Mouse (Mus musculus) liver, embryonic 14.5 days (tissue): ENCODE results near the gene Hist2h3b. TPM values are rescaled to one million over a fixed set of nuclear protein-coding genes. Genes with fewer than 3 reads are reported as not detected.
"Not testable (repeated sequence)": the region's sequence is repeated elsewhere in the genome, so short reads cannot be mapped to it uniquely, and the experiment has no call there.

Experiments
- ATAC-seq: fragments of 200-750 bp; cut with Nextera tagmentation; 2 replicates; pipeline ENCODE4 v1.8.0; 2017; ENCODE audit warnings: moderate number of reproducible peaks, mild to moderate bottlenecking, moderate library complexity; ENCODE audit not compliant: insufficient read depth
- DNase-seq, 3 experiments: peaks; one replicate each; pipeline ENCODE4 v3.0.0-alpha.2; 2012 to 2013; ENCODE audit warnings: low read depth in 3 of 3, low spot score in 3 of 3
- H3K27ac ChIP-seq: fragments of 300-500 bp; sonication (generic); 2 replicates; pipeline ENCODE4 v1.5.1; 2014; ENCODE audit warnings: moderate library complexity, mild to moderate bottlenecking, control low read depth, inconsistent platforms
- H3K27me3 ChIP-seq: fragments of 300-500 bp; sonication (generic); 2 replicates; pipeline ENCODE4 v1.6.1; 2014; ENCODE audit warnings: mild to moderate bottlenecking, low read length, moderate library complexity; ENCODE audit not compliant: control insufficient read depth, insufficient read depth
- H3K36me3 ChIP-seq: fragments of 300-500 bp; sonication (generic); replicated peaks from 2 replicates; pipeline ENCODE4 v1.6.1; 2014; ENCODE audit warnings: low read depth; ENCODE audit not compliant: control insufficient read depth, insufficient read depth
- H3K4me1 ChIP-seq, 2 experiments: fragments of 200-500 bp in 1 of 2; fragments of 300-500 bp in 1 of 2; sonication (generic) in 1 of 2; replicated peaks; 2 replicates each; pipeline ENCODE4 v1.6.1; 2012 to 2014; ENCODE audit warnings: antibody characterized with exemption in 1 of 2, inconsistent platforms in 1 of 2, low read length in 1 of 2; ENCODE audit not compliant: control insufficient read depth in 2 of 2, insufficient read depth in 2 of 2
- H3K4me2 ChIP-seq: fragments of 300-500 bp; sonication (generic); 2 replicates; pipeline ENCODE4 v1.6.1; 2014; ENCODE audit warnings: low read depth, mild to moderate bottlenecking, control low read depth, moderate library complexity
- H3K4me3 ChIP-seq, 2 experiments: fragments of 200-500 bp in 1 of 2; fragments of 300-500 bp in 1 of 2; sonication (generic) in 1 of 2; 2 replicates each; pipeline ENCODE4 v1.5.1; 2012 to 2014; ENCODE audit warnings: low read depth in 2 of 2, low read length in 2 of 2, mild to moderate bottlenecking in 2 of 2, control low read depth in 1 of 2, inconsistent platforms in 1 of 2, moderate library complexity in 1 of 2; ENCODE audit not compliant: insufficient read depth in 1 of 2
- H3K9ac ChIP-seq: fragments of 300-500 bp; sonication (generic); replicated peaks from 2 replicates; pipeline ENCODE4 v1.6.1; 2014; ENCODE audit warnings: mild to moderate bottlenecking, control low read depth, moderate library complexity
- H3K9me3 ChIP-seq: fragments of 300-500 bp; sonication (generic); 2 replicates; pipeline ENCODE4 v1.6.1; 2016; ENCODE audit warnings: low read length, mixed read lengths; ENCODE audit not compliant: control insufficient read depth
- CTCF ChIP-seq: IDR thresholded peaks from 2 replicates; pipeline ENCODE4 v1.5.1; 2016; ENCODE audit warnings: antibody characterized with exemption, low read depth, control low read depth
- EP300 ChIP-seq: IDR thresholded peaks from 2 replicates; pipeline ENCODE4 v1.6.1; 2016; ENCODE audit warnings: antibody characterized with exemption, low read depth
- WGBS: fragments of 180-500 bp; shearing (Covaris S2); extraction: QIAGEN DNeasy Blood & Tissue Kit; methylation state at CpG from one replicate; pipeline ENCODE4 v1.1.7; 2014; ENCODE audit not compliant: insufficient replicate concordance; 5-methylcytosine and 5-hydroxymethylcytosine counted together
- polyA plus RNA-seq, 2 experiments: library from polyadenylated mRNA; depleted of rRNA in 1 of 2; stranded (reverse) in 1 of 2; unstranded in 1 of 2; fragments of >200 nt; fragmentation: Nextera tagmentation in 1 of 2; extraction: Ambion mirVana in 1 of 2; gene quantifications; 2 replicates each; pipeline versions ENCODE4 v1.2.1 to v1.2.3; 2012 to 2014

Gene Hist2h3b
- polyA plus RNA-seq (2012; rRNA removed) (68.0 and 127 TPM in 2 replicates), polyA plus RNA-seq (2014; fragmentation: Nextera tagmentation; extraction: Ambion mirVana) (91.2 and 100 TPM in 2 replicates)

DNA sequence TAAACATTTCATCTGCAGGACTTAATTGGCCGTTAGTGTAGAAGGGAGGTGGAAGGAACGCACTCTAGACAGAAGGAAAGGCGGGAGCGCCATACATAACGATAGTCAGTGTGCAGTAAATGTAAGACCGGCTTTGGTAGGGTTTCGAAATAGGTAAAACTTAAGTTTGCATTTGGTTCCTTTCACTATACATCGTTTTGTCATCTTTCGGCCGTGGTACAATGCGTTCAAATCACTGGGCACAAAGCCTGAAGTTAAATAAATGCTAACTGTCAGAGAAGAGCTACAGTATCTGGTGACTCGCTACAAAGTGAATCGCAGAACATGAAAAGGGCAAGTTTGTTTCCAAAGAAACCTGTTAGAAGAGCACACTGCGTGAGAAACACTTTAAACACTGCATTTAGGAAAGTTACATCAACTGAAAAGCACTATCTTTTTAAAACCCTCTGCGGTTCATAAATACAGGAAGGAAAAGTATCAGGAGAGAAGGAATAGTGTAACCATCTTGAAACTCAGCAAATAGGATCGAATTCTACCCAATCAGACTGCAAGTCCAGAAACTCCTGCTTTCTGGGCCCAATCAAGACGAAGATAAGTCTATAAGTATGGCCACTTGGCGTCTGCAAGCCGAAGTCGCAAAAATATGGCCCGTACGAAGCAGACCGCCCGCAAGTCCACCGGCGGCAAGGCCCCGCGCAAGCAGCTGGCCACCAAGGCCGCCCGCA, at the start of gene Hist2h3b:
Gene Hist2h3b (plus strand): TSS at position 604 of the 725 bp plus-strand sequence.
- Histone ChIP-seq H3K27ac (peak within 1 kb of the TSS; percentile 97), H3K4me2 (peak within 1 kb of the TSS; percentile 82), H3K4me1 (peaks cover 29 to 35% of the 10 kb centered on the region in 2 experiments), H3K4me3 (peak within 1 kb of the TSS; percentile 63), H3K9ac (peak within 1 kb of the TSS; percentile 97), H3K36me3 (no peaks in the 10 kb centered on the region), H3K27me3 (no peaks in the 10 kb centered on the region), H3K9me3 (no peaks in the 10 kb centered on the region)
- peak; percentile 80 to 85 (median 82) for DNase-seq
- ATAC-seq = peak; percentile 45
- TF ChIP-seq EP300 (peak; percentile 64), CTCF (no peak)
- 22% methylated on average over 29 of the region's 30 CpGs for WGBS

DNA sequence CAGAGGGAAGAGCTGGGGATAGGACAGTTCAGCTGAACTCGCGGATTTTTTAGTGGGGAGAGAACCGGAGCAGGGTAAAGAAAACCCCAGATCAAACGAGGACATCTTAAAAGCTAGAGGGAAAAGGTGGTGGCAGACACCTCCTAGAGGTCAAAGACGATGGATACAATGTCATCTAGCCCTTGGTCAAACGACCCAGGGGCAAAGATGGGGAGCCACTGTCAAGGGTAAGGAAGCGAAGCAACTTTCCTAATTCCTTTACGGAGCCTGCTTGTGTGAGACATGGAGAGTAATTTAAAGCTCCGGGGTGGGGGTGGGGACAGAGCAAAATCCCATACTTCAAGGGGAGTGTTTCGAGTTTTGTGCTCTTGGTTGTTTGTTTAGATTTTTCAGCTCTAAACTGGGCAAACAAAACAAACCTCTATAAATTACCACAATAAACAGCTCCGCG, 49.2 kb upstream of the Hist2h3b start:
- no peak for TF ChIP-seq EP300
- TF ChIP-seq CTCF = peak; percentile 59

DNA sequence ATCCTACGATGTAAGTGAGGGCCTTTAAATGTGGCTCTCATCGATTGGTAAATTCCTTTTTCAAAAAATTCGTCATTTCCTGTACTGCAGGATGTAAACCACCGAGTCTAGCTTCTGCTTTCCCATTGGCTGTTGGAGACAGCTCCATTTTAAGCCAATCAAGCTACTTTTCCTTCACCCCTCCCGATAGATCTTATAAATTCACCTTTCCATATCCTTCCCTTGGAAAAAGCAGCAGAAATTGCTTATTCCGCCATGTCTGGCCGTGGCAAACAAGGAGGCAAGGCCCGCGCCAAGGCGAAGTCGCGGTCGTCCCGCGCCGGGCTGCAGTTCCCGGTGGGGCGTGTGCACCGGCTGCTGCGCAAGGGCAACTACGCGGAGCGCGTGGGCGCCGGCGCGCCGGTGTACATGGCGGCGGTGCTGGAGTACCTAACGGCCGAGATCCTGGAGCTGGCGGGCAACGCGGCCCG, 48.8 kb upstream of the Hist2h3b start, which contains the start of the genes Bola1 and Hist2h2ab:
Gene Bola1 (minus strand): TSS at position 49 of the 470 bp plus-strand sequence.
Gene Hist2h2ab (plus strand): TSS at position 205 of the 470 bp plus-strand sequence.
- Histone ChIP-seq H3K9ac (peak within 1 kb of the TSS; percentile 99), H3K36me3 (no peaks in the 10 kb centered on the region), H3K4me3 (peak within 1 kb of the TSS; percentile 65 to 73), H3K27me3 (no peaks in the 10 kb centered on the region), H3K27ac (peak within 1 kb of the TSS; percentile 100), H3K4me1 (peaks cover 25 to 35% of the 10 kb centered on the region in 2 experiments), H3K9me3 (no peaks in the 10 kb centered on the region), H3K4me2 (peak within 1 kb of the TSS; percentile 81)
- 0 out of 2 replicates have a peak, but pooled peaks have one; percentile 25 for TF ChIP-seq EP300
- no peak for TF ChIP-seq CTCF
- DNase-seq (peak; percentile 82 to 86 (median 82)), ATAC-seq (peak; percentile 63)
- under 1% methylated on average over 37 of the region's 37 CpGs for WGBS

More for the DNA sequence above, 49.2 kb upstream of the Hist2h3b start:
- H3K36me3 ChIP-seq = no peaks in the 10 kb centered on the region
- peaks cover 25 to 31% of the 10 kb centered on the region in 2 experiments for H3K4me1 ChIP-seq
- peak overlapping the region; percentile 99 for H3K9ac ChIP-seq
- H3K9me3 ChIP-seq = no peaks in the 10 kb centered on the region
- WGBS = under 1% methylated on average over 12 of the region's 12 CpGs
- ATAC-seq (no peak), DNase-seq (peak in 1 of 3 experiments; percentile 52)
- peak overlapping the region; percentile 65 to 73 for H3K4me3 ChIP-seq
- H3K4me2 ChIP-seq = peak overlapping the region; percentile 81
- no peaks in the 10 kb centered on the region for H3K27me3 ChIP-seq
- peak overlapping the region; percentile 100 for H3K27ac ChIP-seq

DNA sequence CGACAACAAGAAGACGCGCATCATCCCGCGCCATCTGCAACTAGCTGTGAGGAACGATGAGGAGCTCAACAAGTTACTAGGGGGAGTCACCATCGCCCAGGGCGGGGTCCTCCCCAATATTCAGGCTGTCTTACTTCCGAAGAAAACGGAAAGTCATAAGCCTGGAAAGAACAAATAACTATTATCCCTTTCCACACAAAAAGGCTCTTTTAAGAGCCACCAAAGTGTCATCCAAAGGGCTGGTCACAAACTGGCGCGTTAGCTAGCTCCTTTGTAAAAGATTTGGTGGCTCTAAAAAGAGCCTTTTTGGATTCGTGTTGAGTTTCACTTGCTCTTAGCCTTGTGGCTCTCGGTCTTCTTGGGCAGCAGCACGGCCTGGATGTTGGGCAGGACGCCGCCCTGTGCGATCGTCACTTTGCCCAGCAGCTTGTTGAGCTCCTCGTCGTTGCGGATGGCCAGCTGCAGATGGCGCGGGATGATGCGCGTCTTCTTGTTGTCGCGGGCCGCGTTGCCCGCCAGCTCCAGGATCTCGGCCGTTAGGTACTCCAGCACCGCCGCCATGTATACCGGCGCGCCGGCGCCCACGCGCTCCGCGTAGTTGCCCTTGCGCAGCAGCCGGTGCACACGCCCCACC, 48.2 kb upstream of the Hist2h3b start:
- Histone ChIP-seq H3K4me2 (peak overlapping the region; percentile 81), H3K4me3 (peak overlapping the region; percentile 65 to 73), H3K27ac (peak overlapping the region; percentile 100), H3K4me1 (peaks cover 30 to 40% of the 10 kb centered on the region in 2 experiments), H3K9ac (peak overlapping the region; percentile 99)
- not testable (repeated sequence) for H3K36me3 ChIP-seq, H3K27me3 ChIP-seq, H3K9me3 ChIP-seq
- ATAC-seq (peak; percentile 29; the same call in 1 of the 2 replicates), DNase-seq (peak in 1 of 3 experiments; percentile 66)
- under 1% methylated on average over 29 of the region's 47 CpGs for WGBS
- TF ChIP-seq EP300 = 0 out of 2 replicates have a peak, but pooled peaks have one; percentile 13
